Mouse (Mus musculus) small intestine, adult 2 months (tissue): ENCODE results near the gene Fancc. TPM values are rescaled to one million over a fixed set of nuclear protein-coding genes. Genes with fewer than 3 reads are reported as not detected.

Experiments
- H3K27ac ChIP-seq: fragments of 200-500 bp; 2 replicates; pipeline ENCODE4 v1.5.1; 2012; ENCODE audit warnings: low read depth, low read length, control low read depth, inconsistent platforms; ENCODE audit not compliant: insufficient read depth
- H3K27me3 ChIP-seq: fragments of 200-500 bp; 2 replicates; pipeline ENCODE4 v1.6.1; 2012; ENCODE audit warnings: mild to moderate bottlenecking, moderate library complexity, low read length, inconsistent platforms; ENCODE audit not compliant: control insufficient read depth, insufficient read depth
- H3K36me3 ChIP-seq: fragments of 200-500 bp; 2 replicates; pipeline ENCODE4 v1.6.1; 2012; ENCODE audit warnings: mild to moderate bottlenecking, low read length, control low read depth, inconsistent platforms; ENCODE audit not compliant: control insufficient read depth, insufficient read depth
- H3K4me1 ChIP-seq: fragments of 200-500 bp; 2 replicates; pipeline ENCODE4 v1.6.1; 2012; ENCODE audit warnings: low read length, inconsistent platforms, mixed read lengths; ENCODE audit not compliant: control insufficient read depth, insufficient read depth, insufficient read length
- H3K4me3 ChIP-seq: fragments of 200-500 bp; 2 replicates; pipeline ENCODE4 v1.5.1; 2012; ENCODE audit warnings: low read depth, mild to moderate bottlenecking, control low read depth, inconsistent platforms, low read length, moderate library complexity
- CTCF ChIP-seq: fragments of 200-500 bp; IDR thresholded peaks from 2 replicates; pipeline ENCODE4 v1.5.1; 2012; ENCODE audit warnings: low read depth, mild to moderate bottlenecking, control low read depth, inconsistent platforms, low read length, moderate library complexity, mixed read lengths; ENCODE audit not compliant: insufficient replicate concordance, insufficient read length; ENCODE audit errors: extremely low read depth
- POLR2A ChIP-seq: fragments of 200-500 bp; IDR thresholded peaks from 2 replicates; pipeline ENCODE4 v1.6.1; 2012; ENCODE audit warnings: low read depth, mild to moderate bottlenecking, control low read depth, inconsistent platforms, low read length, moderate library complexity
- WGBS: fragments of 180-500 bp; shearing (Covaris S2); methylation state at CpG from one replicate; pipeline ENCODE4 v1.1.7; 2018; 5-methylcytosine and 5-hydroxymethylcytosine counted together
- polyA plus RNA-seq: library from polyadenylated mRNA; depleted of rRNA; stranded (reverse); fragments of >200 nt; gene quantifications from 2 replicates; pipeline ENCODE4 v1.2.3, GENCODE M21; 2012

Fancc gene
- polyA plus RNA-seq, 1 experiment, result 3.9 TPM

DNA sequence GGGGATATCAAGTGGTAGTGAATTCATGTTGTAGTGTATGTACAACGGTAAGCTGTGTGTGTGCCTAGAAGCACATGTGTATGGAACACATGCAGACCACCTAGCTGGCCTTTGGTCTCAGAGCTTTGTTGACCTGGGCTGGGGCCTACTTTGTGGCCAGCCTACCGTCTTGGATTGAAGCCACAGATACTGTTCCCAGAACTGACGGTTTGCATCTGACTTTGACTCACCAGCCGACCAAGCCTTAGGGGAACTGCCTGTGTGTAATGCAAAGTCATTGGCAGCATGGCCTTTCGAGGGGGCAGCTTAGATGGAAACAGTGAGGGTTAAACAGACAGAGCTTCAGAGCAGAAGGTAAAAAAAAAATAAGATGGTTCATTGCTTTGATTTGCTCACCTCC is 243.9 kb downstream of the Fancc start:
- 31% methylated on average over 5 of the region's 5 CpGs for WGBS
- Histone ChIP-seq H3K27me3 (no peaks in the 10 kb centered on the region), H3K4me3 (no peak overlapping the region), H3K4me1 (peaks cover 24% of the 10 kb centered on the region), H3K36me3 (0 out of 2 replicates have a peak, but pooled peaks cover 2% of the 10 kb centered on the region), H3K27ac (peak overlapping the region; percentile 18; the same call in 1 of the 2 replicates)
- TF ChIP-seq CTCF (no peak), POLR2A (no peak)

DNA sequence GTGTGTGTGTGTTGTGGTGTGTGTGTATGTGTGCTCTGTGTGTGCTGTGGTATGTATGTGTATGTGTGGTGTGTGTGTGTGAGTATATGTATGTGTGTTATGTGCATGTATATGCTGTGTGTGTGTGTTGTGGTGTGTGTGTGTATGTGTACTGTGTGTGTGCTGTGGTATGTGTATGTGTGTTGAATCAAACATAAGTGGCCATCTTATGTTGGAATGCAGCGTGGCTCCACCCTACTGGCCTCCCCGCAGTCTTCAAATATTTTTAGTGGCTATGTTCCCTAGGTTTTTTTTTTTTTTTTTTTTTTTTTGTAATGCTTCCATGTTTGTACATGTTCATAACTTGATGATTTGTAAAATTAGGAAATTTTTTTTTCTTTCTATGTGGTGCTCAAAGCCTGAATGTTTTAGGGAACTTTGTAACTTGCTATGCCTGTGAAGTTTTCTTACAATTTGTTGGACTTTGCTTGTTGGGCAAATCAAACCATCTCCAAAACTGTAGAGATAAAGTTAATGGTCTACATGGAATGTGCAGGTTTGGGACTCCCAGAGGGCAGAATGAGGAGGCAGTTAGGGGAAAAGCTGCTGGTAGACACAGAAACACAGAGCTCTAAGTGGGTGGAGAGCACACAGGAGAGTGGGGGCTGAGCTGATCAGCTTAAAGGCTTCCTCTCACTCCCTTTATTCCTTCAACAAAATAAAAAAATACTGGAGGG is 244.6 kb downstream of the Fancc start:
- peaks cover 25% of the 10 kb centered on the region for H3K4me1 ChIP-seq
- WGBS, result 69% methylated on average over 2 of the region's 2 CpGs
- H3K36me3 ChIP-seq, result 0 out of 2 replicates have a peak, but pooled peaks cover 2% of the 10 kb centered on the region
- no peaks in the 10 kb centered on the region for H3K27me3 ChIP-seq
- TF ChIP-seq POLR2A (no peak), CTCF (no peak)
- H3K4me3 ChIP-seq, result no peak overlapping the region
- H3K27ac ChIP-seq, result no peak overlapping the region

DNA sequence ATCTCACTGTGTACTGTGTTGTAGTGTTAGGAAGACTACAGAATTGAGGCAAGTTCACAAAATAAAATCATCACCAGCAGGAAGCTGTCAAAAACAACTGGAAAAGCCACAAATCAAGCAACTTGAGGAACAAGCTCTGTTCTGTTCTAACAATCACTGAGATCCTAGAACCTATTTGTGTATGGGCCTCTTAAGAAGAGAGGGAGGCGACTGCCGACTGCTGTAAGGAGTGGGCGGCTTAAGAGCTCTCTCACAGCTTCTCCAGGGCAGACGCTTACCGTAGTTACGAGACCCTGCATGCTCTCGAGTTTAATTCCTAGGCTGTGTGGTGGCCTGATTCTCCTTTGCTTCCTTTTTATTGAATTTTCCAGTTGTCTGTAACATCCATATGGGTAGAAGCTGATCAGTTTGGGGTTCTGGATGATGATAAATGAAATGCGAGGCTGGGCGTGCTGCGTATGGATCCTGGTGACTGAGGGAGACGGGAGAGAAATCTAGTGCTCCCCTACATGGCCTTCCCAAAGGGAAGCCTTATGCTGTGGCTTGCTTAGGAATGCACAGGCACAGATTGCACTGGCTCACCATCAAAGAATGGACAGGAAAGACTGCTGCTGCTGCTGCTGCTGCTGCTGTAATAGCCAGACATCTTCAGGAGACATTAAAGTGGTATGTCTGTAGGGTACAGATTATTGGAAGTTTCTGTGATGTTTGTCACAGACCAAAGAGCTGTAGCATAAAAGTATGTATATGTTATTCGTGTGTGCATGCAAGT is 245.8 kb downstream of the Fancc start:
- TF ChIP-seq CTCF (no peak), POLR2A (no peak)
- Histone ChIP-seq H3K27me3 (no peaks in the 10 kb centered on the region), H3K36me3 (0 out of 2 replicates have a peak, but pooled peaks cover 2% of the 10 kb centered on the region), H3K4me3 (no peak overlapping the region), H3K27ac (peak overlapping the region; percentile 64), H3K4me1 (peaks cover 26% of the 10 kb centered on the region)
- 63% methylated on average over 12 of the region's 12 CpGs for WGBS

DNA sequence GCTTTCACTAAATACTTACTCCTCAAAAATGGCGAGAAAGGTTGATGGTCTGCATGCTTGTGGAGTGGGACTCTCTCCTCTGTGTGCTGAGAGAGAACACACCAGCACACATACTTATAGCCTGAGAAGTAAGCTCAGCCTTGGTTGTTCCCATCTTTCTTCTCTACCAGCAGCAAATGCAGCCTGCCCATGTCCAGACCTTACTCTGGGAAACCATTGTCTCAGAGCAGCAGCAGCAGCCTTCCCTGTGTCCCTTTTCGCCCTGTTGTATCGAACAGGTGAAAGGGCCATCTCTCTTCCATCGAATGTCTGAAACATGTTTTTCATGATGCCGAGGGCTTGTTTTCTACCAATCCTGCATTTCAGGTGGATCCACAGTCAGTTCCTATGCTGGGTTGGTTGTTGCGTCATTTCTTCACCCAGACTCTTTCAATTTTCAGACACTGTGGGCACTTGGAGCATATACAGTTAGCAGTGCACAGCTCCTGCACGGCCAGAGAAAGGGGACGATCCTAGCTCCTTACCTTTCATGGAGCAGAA is 246.6 kb downstream of the Fancc start:
- TF ChIP-seq POLR2A (no peak), CTCF (no peak)
- H3K27ac ChIP-seq, result no peak overlapping the region
- H3K4me1 ChIP-seq, result peaks cover 19% of the 10 kb centered on the region
- 0 out of 2 replicates have a peak, but pooled peaks cover 1% of the 10 kb centered on the region for H3K36me3 ChIP-seq
- H3K4me3 ChIP-seq, result no peak overlapping the region
- WGBS, result 83% methylated on average over 8 of the region's 8 CpGs
- no peaks in the 10 kb centered on the region for H3K27me3 ChIP-seq

DNA sequence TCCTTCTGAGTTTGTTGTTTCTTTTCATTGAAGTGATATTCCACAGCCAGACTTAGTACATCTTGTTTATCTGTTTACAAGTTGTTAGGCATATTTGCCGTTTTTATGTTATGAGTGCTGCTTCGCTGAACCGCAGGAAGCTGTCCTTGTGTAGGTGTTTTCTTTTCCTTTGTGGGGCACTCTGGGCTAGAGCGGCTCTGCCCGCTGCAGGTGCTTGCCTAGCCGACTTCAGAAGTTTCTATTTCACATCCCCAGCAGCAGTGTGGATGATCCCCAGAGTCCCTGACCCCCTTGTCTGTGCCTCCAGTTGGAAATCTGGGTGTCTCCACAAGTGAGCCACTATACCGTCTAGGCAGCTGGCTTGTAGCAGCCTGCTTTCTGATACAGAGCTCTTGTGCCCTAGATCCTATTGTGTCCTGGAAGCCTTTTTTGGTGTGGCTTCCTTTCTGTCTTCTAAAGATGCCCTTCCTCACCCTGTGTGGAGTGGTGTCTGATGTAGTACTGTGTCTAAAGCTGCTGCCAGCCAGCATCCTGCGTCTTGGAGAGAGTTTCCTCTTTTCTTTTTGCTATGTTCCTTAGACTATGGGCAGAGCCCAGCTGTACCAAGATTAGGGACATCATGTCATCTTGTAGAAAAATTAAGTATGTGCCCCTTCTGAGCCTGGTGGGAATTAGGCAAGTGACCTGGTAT is 247.2 kb downstream of the Fancc start:
- no peak overlapping the region for H3K4me3 ChIP-seq
- peaks cover 3% of the 10 kb centered on the region; the same call in 1 of the 2 replicates for H3K36me3 ChIP-seq
- WGBS, result 50% methylated on average over 8 of the region's 8 CpGs
- H3K27me3 ChIP-seq, result no peaks in the 10 kb centered on the region
- H3K27ac ChIP-seq, result peak overlapping the region; percentile 53
- peaks cover 18% of the 10 kb centered on the region for H3K4me1 ChIP-seq
- no peak for TF ChIP-seq POLR2A

DNA sequence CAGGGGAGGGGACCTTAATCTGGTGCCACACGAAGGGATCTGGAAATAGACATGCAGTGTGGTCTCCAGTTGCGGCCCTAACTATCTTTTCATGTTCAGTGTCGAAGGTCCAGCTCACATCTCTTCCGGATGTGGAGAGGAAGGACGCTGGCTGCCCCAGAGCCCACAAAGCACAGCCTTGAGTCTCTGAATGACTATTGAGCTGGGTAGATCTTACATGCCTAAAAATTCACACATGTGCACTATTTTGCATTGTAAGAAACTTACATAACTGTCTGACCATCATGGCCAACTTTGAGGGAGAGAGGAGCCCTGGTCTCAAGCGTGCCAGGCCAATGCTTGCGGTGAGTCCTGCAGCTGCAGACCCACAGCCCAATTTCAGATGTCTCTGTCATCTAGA is 247.9 kb downstream of the Fancc start:
- peak overlapping the region; percentile 53 for H3K27ac ChIP-seq
- no peak for TF ChIP-seq CTCF
- TF ChIP-seq POLR2A, result no peak
- peaks cover 4% of the 10 kb centered on the region; the same call in 1 of the 2 replicates for H3K36me3 ChIP-seq
- H3K4me1 ChIP-seq, result peaks cover 19% of the 10 kb centered on the region
- no peaks in the 10 kb centered on the region for H3K27me3 ChIP-seq
- H3K4me3 ChIP-seq, result no peak overlapping the region
- 72% methylated on average over 7 of the region's 7 CpGs for WGBS

DNA sequence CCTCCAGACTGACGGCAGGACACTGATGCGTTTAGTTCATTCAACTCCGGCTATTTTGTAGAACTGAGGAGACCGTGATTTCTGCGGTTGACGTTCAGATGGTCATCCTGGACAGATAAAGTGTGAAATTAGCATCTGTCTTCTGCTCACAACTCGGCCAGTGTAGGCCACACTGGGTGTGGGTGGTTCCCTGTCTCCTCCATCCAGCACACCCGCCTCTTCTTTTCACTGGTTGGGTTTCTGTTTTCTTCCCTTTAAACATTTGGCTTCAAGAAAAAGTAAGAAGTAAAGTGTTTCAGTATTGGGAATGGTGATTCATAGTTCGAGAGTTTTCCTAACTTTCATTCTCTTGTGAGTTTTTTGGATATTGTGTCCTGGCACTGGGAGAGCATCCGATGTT is 248.8 kb downstream of the Fancc start:
- Histone ChIP-seq H3K27me3 (no peaks in the 10 kb centered on the region), H3K27ac (no peak overlapping the region), H3K4me3 (no peak overlapping the region), H3K4me1 (peaks cover 24% of the 10 kb centered on the region), H3K36me3 (peaks cover 4% of the 10 kb centered on the region; the same call in 1 of the 2 replicates)
- WGBS, result 79% methylated on average over 10 of the region's 10 CpGs
- TF ChIP-seq CTCF, result no peak
- no peak for TF ChIP-seq POLR2A
